Mouse (Mus musculus): Measurements from ENCODE around the gene Acbd6. TPM values are rescaled to one million over a fixed set of nuclear protein-coding genes. Genes with fewer than 3 reads are reported as not detected.

Acbd6 gene
- polyA plus RNA-seq, 1 experiment from 2014 or later: 73.6 TPM

- Histone ChIP-seq H3K9me3 (no peaks in the 10 kb centered on the region), H3K36me3 (no peaks in the 10 kb centered on the region), H3K27me3 (no peaks in the 10 kb centered on the region), H3K4me3 (replicated peaks) (no peak overlapping the region), H3K4me1 (replicated peaks) (peaks cover under 1% of the 10 kb centered on the region; the same call in 1 of the 2 replicates), H3K4me2 (replicated peaks) (no peak overlapping the region), H3K27ac (no peak overlapping the region), H3K9ac (replicated peaks) (no peak overlapping the region)
- no peak for ATAC-seq
- WGBS: 94% methylated on average over 6 of the region's 6 CpGs
Observed at GRCm38 (mm10) chr1:155675570-155675969, 117.7 kb downstream of the Acbd6 start.

GRCm38 (mm10) chr1:155681116-155681799, 123.3 kb downstream of the Acbd6 start:
- H3K4me2 ChIP-seq (replicated peaks): peak overlapping the region; percentile 3; the same call in 1 of the 2 replicates

GRCm38 (mm10) chr1:155686816-155687215, 128.9 kb downstream of the Acbd6 start:
- Histone ChIP-seq H3K4me1 (replicated peaks) (peaks cover 10% of the 10 kb centered on the region), H3K27me3 (no peaks in the 10 kb centered on the region), H3K9ac (replicated peaks) (no peak overlapping the region), H3K27ac (no peak overlapping the region), H3K36me3 (no peaks in the 10 kb centered on the region; the same call in 1 of the 2 replicates), H3K9me3 (no peaks in the 10 kb centered on the region), H3K4me3 (replicated peaks) (no peak overlapping the region), H3K4me2 (replicated peaks) (no peak overlapping the region)
- no peak for ATAC-seq
- 84% methylated on average over 15 of the region's 15 CpGs for WGBS

More at GRCm38 (mm10) chr1:155681116-155681799, 123.3 kb downstream of the Acbd6 start:
- Histone ChIP-seq H3K36me3 (no peaks in the 10 kb centered on the region), H3K27ac (peak overlapping the region; percentile 77), H3K9ac (replicated peaks) (no peak overlapping the region), H3K9me3 (no peaks in the 10 kb centered on the region), H3K4me1 (replicated peaks) (peaks cover 18% of the 10 kb centered on the region), H3K27me3 (no peaks in the 10 kb centered on the region), H3K4me3 (replicated peaks) (no peak overlapping the region)
- ATAC-seq: peak; percentile 82
- WGBS: 37% methylated on average over 10 of the region's 10 CpGs

GRCm38 (mm10) chr1:155689141-155689540, 131.2 kb downstream of the Acbd6 start:
- Histone ChIP-seq H3K9me3 (no peaks in the 10 kb centered on the region), H3K27ac (no peak overlapping the region), H3K4me3 (replicated peaks) (no peak overlapping the region), H3K4me2 (replicated peaks) (no peak overlapping the region), H3K27me3 (no peaks in the 10 kb centered on the region), H3K4me1 (replicated peaks) (peaks cover 19% of the 10 kb centered on the region), H3K36me3 (no peaks in the 10 kb centered on the region; the same call in 1 of the 2 replicates), H3K9ac (replicated peaks) (no peak overlapping the region)
- 76% methylated on average over 4 of the region's 4 CpGs for WGBS
- ATAC-seq: no peak

- Histone ChIP-seq H3K27me3 (no peaks in the 10 kb centered on the region), H3K4me2 (replicated peaks) (no peak overlapping the region), H3K9ac (replicated peaks) (no peak overlapping the region), H3K27ac (no peak overlapping the region), H3K9me3 (no peaks in the 10 kb centered on the region), H3K36me3 (no peaks in the 10 kb centered on the region; the same call in 1 of the 2 replicates), H3K4me1 (replicated peaks) (peaks cover 19% of the 10 kb centered on the region), H3K4me3 (replicated peaks) (no peak overlapping the region)
- no peak for ATAC-seq
- 78% methylated on average over 5 of the region's 5 CpGs for WGBS
Observed at GRCm38 (mm10) chr1:155689558-155689957, 131.6 kb downstream of the Acbd6 start.

GRCm38 (mm10) chr1:155692230-155692629, 134.3 kb downstream of the Acbd6 start:
- Histone ChIP-seq H3K27me3 (no peaks in the 10 kb centered on the region), H3K36me3 (no peaks in the 10 kb centered on the region; the same call in 1 of the 2 replicates), H3K27ac (no peak overlapping the region), H3K4me1 (replicated peaks) (peaks cover 19% of the 10 kb centered on the region), H3K4me2 (replicated peaks) (no peak overlapping the region), H3K9ac (replicated peaks) (no peak overlapping the region), H3K4me3 (replicated peaks) (no peak overlapping the region), H3K9me3 (no peaks in the 10 kb centered on the region)
- ATAC-seq: no peak
- WGBS: 94% methylated on average over 6 of the region's 6 CpGs

- Histone ChIP-seq H3K36me3 (no peaks in the 10 kb centered on the region; the same call in 1 of the 2 replicates), H3K9ac (replicated peaks) (no peak overlapping the region), H3K27ac (no peak overlapping the region), H3K4me1 (replicated peaks) (peaks cover 19% of the 10 kb centered on the region), H3K27me3 (no peaks in the 10 kb centered on the region), H3K4me2 (replicated peaks) (no peak overlapping the region), H3K9me3 (no peaks in the 10 kb centered on the region), H3K4me3 (replicated peaks) (no peak overlapping the region)
- no peak for ATAC-seq
- WGBS: 67% methylated on average over 11 of the region's 11 CpGs
Observed at GRCm38 (mm10) chr1:155693026-155693425, 135.1 kb downstream of the Acbd6 start.

GRCm38 (mm10) chr1:155693443-155693842, 135.5 kb downstream of the Acbd6 start:
- no peak overlapping the region for H3K4me2 ChIP-seq (replicated peaks)
- ATAC-seq: no peak
- peaks cover 19% of the 10 kb centered on the region for H3K4me1 ChIP-seq (replicated peaks)
- H3K36me3 ChIP-seq: no peaks in the 10 kb centered on the region; the same call in 1 of the 2 replicates
- no peak overlapping the region for H3K4me3 ChIP-seq (replicated peaks)
- H3K9me3 ChIP-seq: no peaks in the 10 kb centered on the region
- no peak overlapping the region for H3K27ac ChIP-seq
- H3K9ac ChIP-seq (replicated peaks): no peak overlapping the region
- WGBS: 51% methylated on average over 5 of the region's 5 CpGs
- H3K27me3 ChIP-seq: no peaks in the 10 kb centered on the region

- 0 out of 2 replicates have a peak, but pooled peaks cover 4% of the 10 kb centered on the region for H3K27me3 ChIP-seq
- no peak overlapping the region for H3K4me2 ChIP-seq (replicated peaks)
- H3K9ac ChIP-seq (replicated peaks): no peak overlapping the region
- no peak overlapping the region for H3K4me3 ChIP-seq (replicated peaks)
- H3K4me1 ChIP-seq (replicated peaks): peaks cover 4% of the 10 kb centered on the region
- no peak overlapping the region for H3K27ac ChIP-seq
- H3K9me3 ChIP-seq: no peaks in the 10 kb centered on the region
- ATAC-seq: peak; percentile 41; the same call in 1 of the 2 replicates
- WGBS: 67% methylated on average over 17 of the region's 17 CpGs
- no peaks in the 10 kb centered on the region for H3K36me3 ChIP-seq
Observed at GRCm38 (mm10) chr1:155698373-155699159, 140.6 kb downstream of the Acbd6 start.

- Histone ChIP-seq H3K27ac (no peak overlapping the region), H3K36me3 (no peaks in the 10 kb centered on the region)
- no peak for ATAC-seq
Observed at GRCm38 (mm10) chr1:155700886-155701285, 143.0 kb downstream of the Acbd6 start.

GRCm38 (mm10) chr1:155703191-155703680, 145.3 kb downstream of the Acbd6 start:
- Histone ChIP-seq H3K4me1 (replicated peaks) (peaks cover 3% of the 10 kb centered on the region), H3K27ac (no peak overlapping the region), H3K4me3 (replicated peaks) (no peak overlapping the region), H3K36me3 (no peaks in the 10 kb centered on the region), H3K4me2 (replicated peaks) (no peak overlapping the region), H3K9me3 (no peaks in the 10 kb centered on the region), H3K27me3 (0 out of 2 replicates have a peak, but pooled peaks cover 4% of the 10 kb centered on the region), H3K9ac (replicated peaks) (no peak overlapping the region)
- ATAC-seq: no peak
- 88% methylated on average over 5 of the region's 5 CpGs for WGBS

More at GRCm38 (mm10) chr1:155700886-155701285, 143.0 kb downstream of the Acbd6 start:
- Histone ChIP-seq H3K4me2 (replicated peaks) (no peak overlapping the region), H3K9me3 (no peaks in the 10 kb centered on the region), H3K4me1 (replicated peaks) (peaks cover 3% of the 10 kb centered on the region), H3K27me3 (0 out of 2 replicates have a peak, but pooled peaks cover 4% of the 10 kb centered on the region), H3K4me3 (replicated peaks) (no peak overlapping the region), H3K9ac (replicated peaks) (no peak overlapping the region)

- H3K4me2 ChIP-seq (replicated peaks): no peak overlapping the region
- WGBS: 48% methylated on average over 5 of the region's 5 CpGs
Observed at GRCm38 (mm10) chr1:155704182-155704581, 146.3 kb downstream of the Acbd6 start.

More at GRCm38 (mm10) chr1:155704182-155704581, 146.3 kb downstream of the Acbd6 start:
- Histone ChIP-seq H3K4me3 (replicated peaks) (no peak overlapping the region), H3K27ac (no peak overlapping the region), H3K4me1 (replicated peaks) (peaks cover 3% of the 10 kb centered on the region), H3K27me3 (0 out of 2 replicates have a peak, but pooled peaks cover 6% of the 10 kb centered on the region), H3K9ac (replicated peaks) (no peak overlapping the region), H3K36me3 (no peaks in the 10 kb centered on the region), H3K9me3 (no peaks in the 10 kb centered on the region)
- ATAC-seq: peak; percentile 80

Measured in midbrain, embryonic 13.5 days (tissue).